Mouse (Mus musculus): ENCODE data around the gene Cdk14. TPM values are rescaled to one million over a fixed set of nuclear protein-coding genes. Genes with fewer than 3 reads are reported as not detected.

Gene Cdk14
- polyA plus RNA-seq, 1 experiment from 2014 or later = 19.7 TPM

- WGBS = under 1% methylated on average over 70 of the region's 128 CpGs
- H3K9ac ChIP-seq (replicated peaks; ENCODE audit: low read depth) = peak overlapping the region; percentile 67
- no peaks in the 10 kb centered on the region for H3K9me3 ChIP-seq (ENCODE audit: low read length)
- H3K4me2 ChIP-seq (replicated peaks; ENCODE audit: low read depth, low read length) = peak overlapping the region; percentile 81
- TF ChIP-seq CTCF (IDR thresholded peaks at IDR 0.05) = peak; percentile 2; the same call in 1 of the 2 replicates
- no peak for TF ChIP-seq EP300 (IDR thresholded peaks at IDR 0.05)
- DNase-seq (ENCODE audit: low spot score) (peak; percentile 79), ATAC-seq (peak; percentile 91)
- H3K27ac ChIP-seq (ENCODE audit: low read length) = peak overlapping the region; percentile 92
- no peaks in the 10 kb centered on the region for H3K36me3 ChIP-seq (ENCODE audit: insufficient read depth, low read length)
- peak overlapping the region; percentile 89 for H3K4me3 ChIP-seq (ENCODE audit: low read depth, low read length)
- H3K27me3 ChIP-seq (replicated peaks; ENCODE audit: insufficient read depth, low read length) = no peaks in the 10 kb centered on the region
- peaks cover 4% of the 10 kb centered on the region; the same call in 1 of the 2 replicates for H3K4me1 ChIP-seq (ENCODE audit: insufficient read depth, low read depth, low read length)
Observed at GRCm38 (mm10) chr5:5379870-5380730, 40.0 kb downstream of the Cdk14 start.

- Histone ChIP-seq H3K9ac (replicated peaks; ENCODE audit: low read depth) (peak overlapping the region; percentile 67), H3K9me3 (ENCODE audit: low read length) (no peaks in the 10 kb centered on the region), H3K27me3 (replicated peaks; ENCODE audit: insufficient read depth, low read length) (no peaks in the 10 kb centered on the region), H3K36me3 (ENCODE audit: insufficient read depth, low read length) (no peaks in the 10 kb centered on the region), H3K4me3 (ENCODE audit: low read depth, low read length) (peak overlapping the region; percentile 89), H3K27ac (ENCODE audit: low read length) (peak overlapping the region; percentile 92), H3K4me1 (ENCODE audit: insufficient read depth, low read depth, low read length) (peaks cover 4% of the 10 kb centered on the region), H3K4me2 (replicated peaks; ENCODE audit: low read depth, low read length) (peak overlapping the region; percentile 81)
- TF ChIP-seq CTCF (IDR thresholded peaks at IDR 0.05) (no peak), EP300 (IDR thresholded peaks at IDR 0.05) (no peak)
- DNase-seq (ENCODE audit: low spot score) (no peak), ATAC-seq (no peak)
- under 1% methylated on average over 14 of the region's 14 CpGs for WGBS
Observed at GRCm38 (mm10) chr5:5379501-5379869, 40.6 kb downstream of the Cdk14 start.

- H3K9ac ChIP-seq (replicated peaks; ENCODE audit: low read depth) = no peak overlapping the region
- no peaks in the 10 kb centered on the region for H3K27me3 ChIP-seq (replicated peaks; ENCODE audit: insufficient read depth, low read length)
- peaks cover 7% of the 10 kb centered on the region; the same call in 1 of the 2 replicates for H3K4me1 ChIP-seq (ENCODE audit: insufficient read depth, low read depth, low read length)
- ATAC-seq (no peak), DNase-seq (ENCODE audit: low spot score) (no peak)
- no peak overlapping the region for H3K27ac ChIP-seq (ENCODE audit: low read length)
- H3K4me2 ChIP-seq (replicated peaks; ENCODE audit: low read depth, low read length) = no peak overlapping the region
- TF ChIP-seq CTCF (IDR thresholded peaks at IDR 0.05) (no peak), EP300 (IDR thresholded peaks at IDR 0.05) (no peak)
- H3K9me3 ChIP-seq (ENCODE audit: low read length) = no peaks in the 10 kb centered on the region
- 88% methylated on average over 1 of the region's 1 CpGs for WGBS
- H3K4me3 ChIP-seq (ENCODE audit: low read depth, low read length) = no peak overlapping the region
- no peaks in the 10 kb centered on the region for H3K36me3 ChIP-seq (ENCODE audit: insufficient read depth, low read length)
Observed at GRCm38 (mm10) chr5:5374393-5374792, 45.7 kb downstream of the Cdk14 start.

- ATAC-seq = no peak
- 55% methylated on average over 7 of the region's 7 CpGs for WGBS
- TF ChIP-seq EP300 (IDR thresholded peaks at IDR 0.05) (no peak), CTCF (IDR thresholded peaks at IDR 0.05) (no peak)
Observed at GRCm38 (mm10) chr5:5373541-5373940, 46.6 kb downstream of the Cdk14 start.

GRCm38 (mm10) chr5:5372936-5373335 lies 47.2 kb downstream of the Cdk14 start:
- no peaks in the 10 kb centered on the region for H3K36me3 ChIP-seq (ENCODE audit: insufficient read depth, low read length)
- no peak overlapping the region for H3K4me2 ChIP-seq (replicated peaks; ENCODE audit: low read depth, low read length)
- H3K4me1 ChIP-seq (ENCODE audit: insufficient read depth, low read depth, low read length) = peaks cover 12% of the 10 kb centered on the region; the same call in 1 of the 2 replicates
- H3K9ac ChIP-seq (replicated peaks; ENCODE audit: low read depth) = no peak overlapping the region
- no peaks in the 10 kb centered on the region for H3K27me3 ChIP-seq (replicated peaks; ENCODE audit: insufficient read depth, low read length)
- no peak for TF ChIP-seq CTCF (IDR thresholded peaks at IDR 0.05)
- no peak for TF ChIP-seq EP300 (IDR thresholded peaks at IDR 0.05)
- ATAC-seq (peak; percentile 24; the same call in 1 of the 2 replicates), DNase-seq (ENCODE audit: low spot score) (peak; percentile 49)
- 47% methylated on average over 5 of the region's 5 CpGs for WGBS
- H3K4me3 ChIP-seq (ENCODE audit: low read depth, low read length) = no peak overlapping the region
- H3K27ac ChIP-seq (ENCODE audit: low read length) = peak overlapping the region; percentile 8
- no peaks in the 10 kb centered on the region for H3K9me3 ChIP-seq (ENCODE audit: low read length)

More at GRCm38 (mm10) chr5:5373541-5373940, 46.6 kb downstream of the Cdk14 start:
- H3K4me3 ChIP-seq (ENCODE audit: low read depth, low read length) = no peak overlapping the region
- no peaks in the 10 kb centered on the region for H3K27me3 ChIP-seq (replicated peaks; ENCODE audit: insufficient read depth, low read length)
- no peaks in the 10 kb centered on the region for H3K9me3 ChIP-seq (ENCODE audit: low read length)
- no peak overlapping the region for H3K9ac ChIP-seq (replicated peaks; ENCODE audit: low read depth)
- no peak for DNase-seq (ENCODE audit: low spot score)
- H3K4me2 ChIP-seq (replicated peaks; ENCODE audit: low read depth, low read length) = no peak overlapping the region
- 0 out of 2 replicates have a peak overlapping the region, but pooled peaks have one; percentile 8 for H3K27ac ChIP-seq (ENCODE audit: low read length)
- peaks cover 12% of the 10 kb centered on the region; the same call in 1 of the 2 replicates for H3K4me1 ChIP-seq (ENCODE audit: insufficient read depth, low read depth, low read length)
- H3K36me3 ChIP-seq (ENCODE audit: insufficient read depth, low read length) = no peaks in the 10 kb centered on the region

- DNase-seq (ENCODE audit: low spot score) (no peak), ATAC-seq (peak; percentile 21; the same call in 1 of the 2 replicates)
- Histone ChIP-seq H3K9ac (replicated peaks; ENCODE audit: low read depth) (no peak overlapping the region), H3K9me3 (ENCODE audit: low read length) (no peaks in the 10 kb centered on the region), H3K4me1 (ENCODE audit: insufficient read depth, low read depth, low read length) (peaks cover 12% of the 10 kb centered on the region; the same call in 1 of the 2 replicates), H3K27me3 (replicated peaks; ENCODE audit: insufficient read depth, low read length) (no peaks in the 10 kb centered on the region), H3K4me3 (ENCODE audit: low read depth, low read length) (no peak overlapping the region), H3K4me2 (replicated peaks; ENCODE audit: low read depth, low read length) (no peak overlapping the region), H3K36me3 (ENCODE audit: insufficient read depth, low read length) (no peaks in the 10 kb centered on the region), H3K27ac (ENCODE audit: low read length) (peak overlapping the region; percentile 8)
- TF ChIP-seq EP300 (IDR thresholded peaks at IDR 0.05) (no peak), CTCF (IDR thresholded peaks at IDR 0.05) (no peak)
- 64% methylated on average over 3 of the region's 3 CpGs for WGBS
Observed at GRCm38 (mm10) chr5:5372354-5372753, 47.8 kb downstream of the Cdk14 start.
